Comparison of ENCODE assay signal across 8 mouse cellular contexts in genomic region chr3:104510771-104511429, GRCm38 (mm10). TPM values are rescaled to one million over a fixed set of nuclear protein-coding genes. Genes with fewer than 3 reads are reported as not detected.
DNase-seq lines count a peak whose midpoint lies in the region; TF ChIP-seq lines count a peak whose summit lies in the region.

No protein-coding gene starts in this region.

- peak overlapping the region; percentile 93 for H3K4me3 ChIP-seq in liver, adult 2 months (ENCODE audit: insufficient read depth, low read depth, low read length)
- peak overlapping the region; percentile 79 for H3K4me3 ChIP-seq in myocyte

- peak; percentile 33 for DNase-seq in liver, adult 2 months (ENCODE audit: extremely low read depth, low read depth, low spot score)
- no peak for DNase-seq in liver
- DNase-seq in brain, embryonic 18.5 days (ENCODE audit: low read depth, low spot score) = peak; percentile 12
- peak; percentile 32 for DNase-seq in induced T-regulatory cell, adult 2 months (ENCODE audit: low read depth)
- DNase-seq in right cerebral cortex, postnatal 10 days (ENCODE audit: low spot score in 2 of 2) = no peak
- DNase-seq in T-cell, adult 2 months (ENCODE audit: low spot score) = no peak
- no peak for DNase-seq in adrenal gland, postnatal 10 days

- peak overlapping the region; percentile 33 for H3ac ChIP-seq in myocyte (ENCODE audit: control insufficient read depth, insufficient read length)

- no peaks in the 10 kb centered on the region for H3K27me3 ChIP-seq in liver, adult 2 months (ENCODE audit: control insufficient read depth, insufficient read depth, low read length)
- H3K27me3 ChIP-seq in myocyte (ENCODE audit: control insufficient read depth, insufficient read depth, insufficient read length) = no peaks in the 10 kb centered on the region

- peak overlapping the region; percentile 67 for H3K4me2 ChIP-seq in myocyte (ENCODE audit: low read depth)

- 1% methylated on average over 14 of the region's 14 CpGs for WGBS in liver, adult 2 months

- peaks cover 4% of the 10 kb centered on the region; the same call in 1 of the 2 replicates for H3K4me1 ChIP-seq in liver, adult 2 months (ENCODE audit: control insufficient read depth, insufficient read depth, low read length)

- no peaks in the 10 kb centered on the region for H3K36me3 ChIP-seq in liver, adult 2 months (ENCODE audit: control insufficient read depth, insufficient read depth, low read length)
- H3K36me3 ChIP-seq in myocyte (ENCODE audit: control insufficient read depth, insufficient read depth) = no peaks in the 10 kb centered on the region

- peaks cover 26% of the 10 kb centered on the region; the same call in 1 of the 2 replicates for H3K79me2 ChIP-seq in liver, adult 2 months (ENCODE audit: control insufficient read depth, insufficient read depth, low read length)
- peaks cover 50% of the 10 kb centered on the region for H3K79me2 ChIP-seq in myocyte (ENCODE audit: control insufficient read depth, insufficient read depth)

- TF ChIP-seq CTCF in liver, adult 2 months (IDR thresholded peaks at IDR 0.05; ENCODE audit: low read depth, low read length) = no peak

- H3K27ac ChIP-seq in liver, adult 2 months (replicated peaks; ENCODE audit: insufficient read depth, low read depth, low read length) = peak overlapping the region; percentile 85

- TF ChIP-seq POLR2A in liver, adult 2 months (IDR thresholded peaks at IDR 0.05; ENCODE audit: extremely low read depth, insufficient read depth, low read length) = no peak
- no peak for TF ChIP-seq POLR2A in myocyte (IDR thresholded peaks at IDR 0.05; ENCODE audit: insufficient read length, low read depth)

- peak overlapping the region; percentile 87 for H3K9ac ChIP-seq in liver, adult 2 months (ENCODE audit: low read depth, low read length)

TF ChIP-seq in myocyte, 11 proteins besides CTCF, POLR2A, EP300 and RAD21:
- peak; percentile 88 for TF ChIP-seq USF1 (IDR thresholded peaks at IDR 0.05; ENCODE audit: low read depth)
- no peak for TF ChIP-seq MAX (IDR thresholded peaks at IDR 0.05; ENCODE audit: low read depth)

RNA-seq across cellular contexts. Expression of gene Lrig2, which starts 0.8 kb away (rescaled TPM):
- total RNA-seq in liver, adult 2 months (2014; rRNA removed) = 5.8 and 7.1 TPM in 2 replicates
- 2.2 and 2.8 TPM in 2 replicates for polyA plus RNA-seq in liver, adult 2 months (2012; rRNA removed)
- 4.8 TPM for polyA plus RNA-seq in myocyte (2012; fragmentation: generic; extraction: Trizol)
- total RNA-seq in adrenal gland, postnatal 10 days (2021) = 10 to 100 TPM; 15.1 to 22.2 TPM

Comparison
In these comparisons a context has a peak if more than half of its experiments do, and no peak if none do; other contexts are left out.
1. DNase-seq: peak in liver, adult 2 months (single experiment), brain, embryonic 18.5 days (single experiment) and induced T-regulatory cell, adult 2 months (single experiment); none in liver (single experiment), right cerebral cortex, postnatal 10 days (0 of 2), T-cell, adult 2 months (single experiment) and adrenal gland, postnatal 10 days (single experiment).